Comparison of ENCODE assay signal across 21 mouse cellular contexts in genomic region chr14:103920169-103920568, GRCm38 (mm10).
DNase-seq lines count a peak whose midpoint lies in the region; ATAC-seq and TF ChIP-seq lines count a peak whose summit lies in the region.
"Had no signal": no experiment of that assay in that cellular context is flagged by ENCODE, and none has a peak within 500 bp of the region (broad histone marks: within the 10 kb centered on the region; RNA-seq: fewer than 3 reads in every experiment).

No protein-coding gene starts in this region.

- TF ChIP-seq CTCF in stomach, postnatal 0 days (IDR thresholded peaks at IDR 0.05; ENCODE audit: low read depth) = no peak

- peak overlapping the region; percentile 60; the same call in 1 of the 2 replicates for H3K27ac ChIP-seq in kidney, embryonic 16.5 days (ENCODE audit: low read length)
- peak overlapping the region; percentile 19; the same call in 1 of the 2 replicates for H3K27ac ChIP-seq in stomach, embryonic 16.5 days (ENCODE audit: low read length)
- no peak overlapping the region for H3K27ac ChIP-seq in stomach, postnatal 0 days (replicated peaks)
- H3K27ac ChIP-seq in heart, embryonic 16.5 days (ENCODE audit: low read length) = peak overlapping the region; percentile 48
- H3K27ac ChIP-seq: hindbrain, embryonic 15.5 days; kidney, postnatal 0 days; left cerebral cortex, adult 2 months; limb, embryonic 12.5 days; midbrain, embryonic 13.5 days; neural tube, embryonic 15.5 days had no signal

- no peak overlapping the region for H3K4me3 ChIP-seq in kidney, embryonic 16.5 days (ENCODE audit: low read length)
- no peak overlapping the region for H3K4me3 ChIP-seq in stomach, embryonic 16.5 days (replicated peaks; ENCODE audit: low read length)
- no peak overlapping the region for H3K4me3 ChIP-seq in stomach, postnatal 0 days (ENCODE audit: low read depth, low read length)
- H3K4me3 ChIP-seq in heart, embryonic 16.5 days (ENCODE audit: low read length) = no peak overlapping the region
- H3K4me3 ChIP-seq: erythroblast, embryonic 14.5 days; hindbrain, embryonic 15.5 days; left cerebral cortex, adult 2 months; limb, embryonic 12.5 days; midbrain, embryonic 13.5 days; myocyte; neural tube, embryonic 15.5 days had no signal

- no peak overlapping the region for H3K4me2 ChIP-seq in kidney, embryonic 16.5 days (replicated peaks; ENCODE audit: low read depth, low read length)
- H3K4me2 ChIP-seq in stomach, embryonic 16.5 days (ENCODE audit: low read depth, low read length) = no peak overlapping the region
- no peak overlapping the region for H3K4me2 ChIP-seq in stomach, postnatal 0 days (replicated peaks; ENCODE audit: low read depth)
- no peak overlapping the region for H3K4me2 ChIP-seq in heart, embryonic 16.5 days (ENCODE audit: low read depth, low read length)
- H3K4me2 ChIP-seq: hindbrain, embryonic 15.5 days; limb, embryonic 12.5 days; midbrain, embryonic 13.5 days; neural tube, embryonic 15.5 days had no signal

- no peaks in the 10 kb centered on the region for H3K4me1 ChIP-seq in kidney, embryonic 16.5 days (ENCODE audit: insufficient read depth, low read length)
- H3K4me1 ChIP-seq in stomach, embryonic 16.5 days (ENCODE audit: control insufficient read depth, insufficient read depth, low read length) = no peaks in the 10 kb centered on the region
- no peaks in the 10 kb centered on the region for H3K4me1 ChIP-seq in stomach, postnatal 0 days (replicated peaks; ENCODE audit: control insufficient read depth, insufficient read depth)
- H3K4me1 ChIP-seq in heart, embryonic 16.5 days (ENCODE audit: control insufficient read depth, insufficient read depth, low read length) = peaks cover 6% of the 10 kb centered on the region
- H3K4me1 ChIP-seq: hindbrain, embryonic 15.5 days; limb, embryonic 12.5 days; midbrain, embryonic 13.5 days; neural tube, embryonic 15.5 days had no signal

- H3K36me3 ChIP-seq in kidney, embryonic 16.5 days (ENCODE audit: insufficient read depth, low read length) = no peaks in the 10 kb centered on the region
- no peaks in the 10 kb centered on the region for H3K36me3 ChIP-seq in stomach, embryonic 16.5 days (ENCODE audit: control insufficient read depth, insufficient read depth, low read length)
- H3K36me3 ChIP-seq in stomach, postnatal 0 days (ENCODE audit: control insufficient read depth, insufficient read depth, low read length) = no peaks in the 10 kb centered on the region
- H3K36me3 ChIP-seq in heart, embryonic 16.5 days (ENCODE audit: control insufficient read depth, insufficient read depth) = no peaks in the 10 kb centered on the region
- H3K36me3 ChIP-seq: G1E; hindbrain, embryonic 15.5 days; limb, embryonic 12.5 days; midbrain, embryonic 13.5 days; neural tube, embryonic 15.5 days had no signal

- no peaks in the 10 kb centered on the region for H3K27me3 ChIP-seq in kidney, embryonic 16.5 days (ENCODE audit: insufficient read depth, low read length)
- no peaks in the 10 kb centered on the region for H3K27me3 ChIP-seq in stomach, embryonic 16.5 days (ENCODE audit: control insufficient read depth, insufficient read depth, low read length)
- no peaks in the 10 kb centered on the region for H3K27me3 ChIP-seq in stomach, postnatal 0 days (ENCODE audit: control insufficient read depth, insufficient read depth, low read length)
- H3K27me3 ChIP-seq in heart, embryonic 16.5 days (ENCODE audit: control insufficient read depth, insufficient read depth, low read length) = no peaks in the 10 kb centered on the region
- H3K27me3 ChIP-seq: hindbrain, embryonic 15.5 days; limb, embryonic 12.5 days; midbrain, embryonic 13.5 days; neural tube, embryonic 15.5 days had no signal

- H3K9me3 ChIP-seq in kidney, embryonic 16.5 days (ENCODE audit: low read length) = no peaks in the 10 kb centered on the region
- no peaks in the 10 kb centered on the region for H3K9me3 ChIP-seq in stomach, embryonic 16.5 days (replicated peaks; ENCODE audit: control insufficient read depth, low read length)
- no peaks in the 10 kb centered on the region for H3K9me3 ChIP-seq in stomach, postnatal 0 days (ENCODE audit: control insufficient read depth, low read length)
- H3K9me3 ChIP-seq in heart, embryonic 16.5 days (replicated peaks; ENCODE audit: control insufficient read depth, low read length) = no peaks in the 10 kb centered on the region
- H3K9me3 ChIP-seq: hindbrain, embryonic 15.5 days; limb, embryonic 12.5 days; midbrain, embryonic 13.5 days; neural tube, embryonic 15.5 days had no signal

- 77% methylated on average over 5 of the region's 5 CpGs for WGBS in kidney, embryonic 16.5 days
- 67% methylated on average over 5 of the region's 5 CpGs for WGBS in stomach, embryonic 16.5 days
- WGBS in stomach, postnatal 0 days = 70% methylated on average over 5 of the region's 5 CpGs
- WGBS in heart, embryonic 16.5 days = 60% methylated on average over 5 of the region's 5 CpGs

- H3K9ac ChIP-seq in kidney, embryonic 16.5 days (replicated peaks; ENCODE audit: low read length) = no peak overlapping the region
- H3K9ac ChIP-seq in stomach, embryonic 16.5 days (ENCODE audit: low read length) = no peak overlapping the region
- H3K9ac ChIP-seq in stomach, postnatal 0 days (ENCODE audit: low read length) = no peak overlapping the region
- no peak overlapping the region for H3K9ac ChIP-seq in heart, embryonic 16.5 days (ENCODE audit: low read length)
- H3K9ac ChIP-seq: hindbrain, embryonic 15.5 days; limb, embryonic 12.5 days; midbrain, embryonic 13.5 days; neural tube, embryonic 15.5 days had no signal

- no peak for TF ChIP-seq EP300 in stomach, postnatal 0 days (optimal IDR thresholded peaks at IDR 0.05)

- ATAC-seq in kidney, embryonic 16.5 days (ENCODE audit: low FRiP score, low TSS enrichment) = no peak
- ATAC-seq in stomach, embryonic 16.5 days (ENCODE audit: insufficient read depth, low FRiP score) = no peak
- no peak for ATAC-seq in stomach, postnatal 0 days (ENCODE audit: low FRiP score, low TSS enrichment)
- ATAC-seq in heart, embryonic 16.5 days (replicated peaks; ENCODE audit: extremely low read depth, insufficient read depth, low FRiP score) = no peak
- ATAC-seq: CD4-positive, CD25-positive, alpha-beta regulatory T cell, adult 4 months; forebrain, embryonic 14.5 days; intestine, embryonic 16.5 days; midbrain, embryonic 13.5 days had no signal

- intact Hi-C loops in left cerebral cortex, postnatal 36 days (cut with DNase I) = loop anchor here (10.0 kb wide), 1 partner anchor 55 kb away; no protein-coding TSS in a partner anchor

- no peak for DNase-seq in kidney, postnatal 14 days
- no peak for DNase-seq in stomach, postnatal 0 days (ENCODE audit: low spot score)
- DNase-seq in skeletal muscle tissue, adult 2 months (ENCODE audit: low read depth, low spot score) = peak; percentile 7
- DNase-seq in left cerebral cortex, postnatal 36 days (ENCODE audit: low spot score in 2 of 2) = no peak
- no peak for DNase-seq in frontal cortex, postnatal 14 days (ENCODE audit: low spot score in 2 of 2)
- DNase-seq: thymus, adult 18-20 months had no signal
